Mouse (Mus musculus) spleen, adult 18-20 months (tissue): ENCODE measurements at regions not wholly inside any gene's neighbourhood (a gene's known extent, or its start where the extent isn't known, plus 50 kb on each side); places are given as distances from the start of the nearest gene placed in this dataset.
"Not testable (repeated sequence)": the region's sequence is repeated elsewhere in the genome, so short reads cannot be mapped to it uniquely, and the experiment has no call there.

ENCODE experiments used
- DNase-seq, 2 experiments: peaks; one replicate each; pipeline ENCODE4 v3.0.0; 2022; ENCODE audit warnings: mixed read lengths in 2 of 2

GRCm38 (mm10) chrX:50600262-50600661 is 172.0 kb upstream of the Olfr1324 start:
- peak in 1 of 2 experiments; percentile 64 for DNase-seq

- DNase-seq = peak in 1 of 2 experiments; percentile 44
Observed at GRCm38 (mm10) chrX:50599780-50600179, 171.5 kb upstream of the Olfr1324 start.

- DNase-seq = not testable (repeated sequence)
Observed at GRCm38 (mm10) chrX:50597626-50598025, 169.3 kb upstream of the Olfr1324 start.

GRCm38 (mm10) chrX:50597105-50597504 is 168.8 kb upstream of the Olfr1324 start:
- DNase-seq = peak in 1 of 2 experiments; percentile 60

GRCm38 (mm10) chrX:50594976-50595375 is 166.7 kb upstream of the Olfr1324 start:
- not testable (repeated sequence) for DNase-seq

- no peak for DNase-seq
Observed at GRCm38 (mm10) chrX:50591477-50591876, 163.2 kb upstream of the Olfr1324 start.

GRCm38 (mm10) chrX:50590673-50591341 is 162.5 kb upstream of the Olfr1324 start:
- peak in 1 of 2 experiments; percentile 37 for DNase-seq

GRCm38 (mm10) chrX:50588892-50589291 is 160.6 kb upstream of the Olfr1324 start:
- DNase-seq = no peak

- DNase-seq = peak in 1 of 2 experiments; percentile 40
Observed at GRCm38 (mm10) chrX:50583741-50584580, 155.7 kb upstream of the Olfr1324 start.

GRCm38 (mm10) chrX:50580200-50580599 is 151.9 kb upstream of the Olfr1324 start:
- peak in 1 of 2 experiments; percentile 52 for DNase-seq

GRCm38 (mm10) chrX:50576824-50577223 is 148.5 kb upstream of the Olfr1324 start:
- peak in 1 of 2 experiments; percentile 58 for DNase-seq

- peak in 1 of 2 experiments; percentile 40 for DNase-seq
Observed at GRCm38 (mm10) chrX:50572191-50573095, 144.1 kb upstream of the Olfr1324 start.

GRCm38 (mm10) chrX:50569087-50569486 is 140.8 kb upstream of the Olfr1324 start:
- DNase-seq = peak in 1 of 2 experiments; percentile 34

GRCm38 (mm10) chrX:50566345-50566744 is 138.0 kb upstream of the Olfr1324 start:
- DNase-seq = peak in 1 of 2 experiments; percentile 65

- not testable (repeated sequence) for DNase-seq
Observed at GRCm38 (mm10) chrX:50565031-50565430, 136.7 kb upstream of the Olfr1324 start.

GRCm38 (mm10) chrX:50560915-50561314 is 132.6 kb upstream of the Olfr1324 start:
- no peak for DNase-seq

- no peak for DNase-seq
Observed at GRCm38 (mm10) chrX:50550297-50550696, 122.0 kb upstream of the Olfr1324 start.

- no peak for DNase-seq
Observed at GRCm38 (mm10) chrX:50549713-50550112, 121.4 kb upstream of the Olfr1324 start.

GRCm38 (mm10) chrX:50537785-50538159 is 109.5 kb upstream of the Olfr1324 start:
- not testable (repeated sequence) for DNase-seq

GRCm38 (mm10) chrX:50537122-50537784 is 109.0 kb upstream of the Olfr1324 start:
- peak in 1 of 2 experiments; percentile 51 for DNase-seq

GRCm38 (mm10) chrX:50504047-50504446 is 75.7 kb upstream of the Olfr1324 start:
- no peak for DNase-seq

GRCm38 (mm10) chrX:50501181-50501580 is 72.9 kb upstream of the Olfr1324 start:
- DNase-seq = no peak
